16 mouse cellular contexts compared by ENCODE assay signal in the genomic region with DNA sequence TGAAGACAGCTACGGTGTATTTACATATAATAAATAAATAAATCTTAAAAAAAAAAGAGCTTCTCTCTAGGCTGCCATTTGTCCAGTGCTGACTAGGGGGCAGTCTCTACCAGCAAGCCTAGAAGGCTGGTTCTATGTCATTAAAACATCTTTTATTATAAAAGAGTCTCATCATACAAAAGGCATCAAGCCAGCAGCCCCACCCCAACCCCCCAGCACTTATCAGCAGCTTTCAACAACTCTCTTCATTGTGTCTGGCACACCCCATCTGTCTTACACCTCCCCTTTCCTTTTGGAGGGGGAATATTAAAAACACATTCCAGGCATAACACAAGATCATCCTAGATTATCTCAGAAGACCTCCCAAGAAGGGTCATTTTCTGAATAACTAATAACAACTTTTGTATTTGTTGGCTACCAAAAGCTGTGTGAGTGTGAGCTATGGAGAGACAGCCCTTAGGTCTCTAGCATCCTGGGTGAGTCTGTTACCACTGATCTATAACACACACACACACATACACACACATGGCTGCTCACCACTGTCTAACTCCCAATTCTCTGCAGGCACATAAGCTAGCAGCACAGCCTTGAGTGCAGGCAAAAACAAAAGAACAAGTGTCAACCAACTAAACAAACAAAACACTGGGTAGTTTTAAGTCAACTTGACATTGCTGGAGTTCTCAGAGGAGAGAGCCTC. TPM values are rescaled to one million over a fixed set of nuclear protein-coding genes. Genes with fewer than 3 reads are reported as not detected.
DNase-seq lines count a peak whose midpoint lies in the region; ATAC-seq and TF ChIP-seq lines count a peak whose summit lies in the region.
"Had no signal": no experiment of that assay in that cellular context is flagged by ENCODE, and none has a peak within 500 bp of the region (broad histone marks: within the 10 kb centered on the region; RNA-seq: fewer than 3 reads in every experiment).

No protein-coding gene starts in this region.

- peaks cover 6% of the 10 kb centered on the region for H3K27me3 ChIP-seq in Patski

- peak; percentile 27; the same call in 1 of the 2 replicates for TF ChIP-seq CTCF in left cerebral cortex, adult 2 months (IDR thresholded peaks at IDR 0.05)
- TF ChIP-seq CTCF in Patski (IDR thresholded peaks at IDR 0.05), result no peak

- CTCF ChIA-PET in Patski (lab: Charles Lee), result interaction anchor here (1.1 kb wide), 1 partner anchor 31 kb away, joined by 3 read pairs; no protein-coding TSS in a partner anchor

- ATAC-seq in Patski, result peak; percentile 17
- ATAC-seq in megakaryocyte progenitor cell, adult 5-6 weeks (replicated peaks; ENCODE audit: poor library complexity), result peak; percentile 80
- ATAC-seq: activated CD4-positive, CD25-positive, alpha-beta regulatory T cell, adult 4 months; intestine, embryonic 16.5 days; liver, embryonic 12.5 days had no signal

- in situ Hi-C loops in Patski (cut with MboI; ENCODE audit: low pct_unique_long_range_greater_than_20kb), result no loop called here

- H3K4me3 ChIP-seq in left cerebral cortex, adult 2 months, result no peak overlapping the region
- H3K4me3 ChIP-seq: liver, embryonic 12.5 days had no signal

- intact Hi-C loops in heart, postnatal 10 days (cut with DNase I), result no loop called here
- intact Hi-C loops in left cerebral cortex, adult 2 months (cut with DNase I), result no loop called here
- intact Hi-C loops in left cerebral cortex, postnatal 4 days (cut with DNase I), result no loop called here

- POLR2A ChIA-PET in Patski (lab: Charles Lee), result interaction anchor here (0.6 kb wide), 1 partner anchor 191 kb away, joined by 3 read pairs; no protein-coding TSS in a partner anchor

- DNase-seq in heart, postnatal 10 days, result peak; percentile 6 to 23
- no peak for DNase-seq in heart, adult 11 months
- no peak for DNase-seq in left cerebral cortex, adult 2 months (ENCODE audit: extremely low spot score in 1 of 2, low spot score in 2 of 2)
- DNase-seq in left cerebral cortex, postnatal 4 days, result no peak
- no peak for DNase-seq in Patski (ENCODE audit: low read depth, low spot score)
- no peak for DNase-seq in thymus, adult 18-20 months
- DNase-seq in spleen, postnatal 4 days (ENCODE audit: low spot score in 2 of 2), result no peak
- DNase-seq: cerebellum, adult 8-10 months; layer of hippocampus, adult 9-11 months; right cerebral cortex, postnatal 14 days; thymus, adult 2 months had no signal

- no peak overlapping the region for H3K27ac ChIP-seq in left cerebral cortex, adult 2 months
- H3K27ac ChIP-seq: liver, embryonic 12.5 days had no signal

RNA-seq across cellular contexts. Expression of a gene that starts 29.1 kb away (rescaled TPM):
- total RNA-seq in heart, postnatal 10 days (2021), result 10 to 100 TPM; 37.2 to 39.5 TPM
- 10 to 100 TPM; 34.4 to 36.3 TPM for total RNA-seq in left cerebral cortex, adult 2 months (2021)
- total RNA-seq in left cerebral cortex, postnatal 4 days (2021), result 10 to 100 TPM; 34.8 to 39.4 TPM
- polyA plus RNA-seq in Patski (2021), result 44.7 TPM
- 52.1 and 59.5 TPM in 2 replicates for total RNA-seq in megakaryocyte progenitor cell, adult 5-6 weeks (2015)
- total RNA-seq in megakaryocyte progenitor cell, adult 5-6 weeks (2017), result 64.6 and 71.7 TPM in 2 replicates

RNA-seq across cellular contexts. Expression of a gene that starts 43.7 kb away (rescaled TPM):
- under 1 TPM; 0.62 to 0.67 TPM for total RNA-seq in heart, postnatal 10 days (2021)
- total RNA-seq in left cerebral cortex, adult 2 months (2021), result 10 to 100 TPM; 11.5 to 14.3 TPM
- 10 to 100 TPM; 11.9 to 13.3 TPM for total RNA-seq in left cerebral cortex, postnatal 4 days (2021)
- 4.6 TPM for polyA plus RNA-seq in Patski (2021)
- total RNA-seq in megakaryocyte progenitor cell, adult 5-6 weeks (2015), result not detected in 2 replicates
- 0.24 TPM in 1 of 2 replicates, not detected in the other for total RNA-seq in megakaryocyte progenitor cell, adult 5-6 weeks (2017)
- polyA plus RNA-seq: activated CD4-positive, CD25-positive, alpha-beta regulatory T cell, adult 4 months had no signal

RNA-seq across cellular contexts. Expression of a gene that starts 59.8 kb away (rescaled TPM):
- under 1 TPM in 1 of 2 experiments, not detected in 1; 0.17 TPM for total RNA-seq in heart, postnatal 10 days (2021)
- under 1 TPM; 0.18 to 0.23 TPM for total RNA-seq in left cerebral cortex, adult 2 months (2021)
- not detected for total RNA-seq in left cerebral cortex, postnatal 4 days (2021)
- polyA plus RNA-seq in Patski (2021), result not detected
- 0.07 and 0.39 TPM in 2 replicates for total RNA-seq in megakaryocyte progenitor cell, adult 5-6 weeks (2015)
- 0.17 TPM in 2 replicates for total RNA-seq in megakaryocyte progenitor cell, adult 5-6 weeks (2017)
- total RNA-seq: heart, postnatal 14 days had no signal

Comparison
In these comparisons a context has a peak if more than half of its experiments do, and no peak if none do; other contexts are left out.
1. DNase-seq: peak in heart, postnatal 10 days (2 of 2); none in heart, adult 11 months (single experiment), left cerebral cortex, adult 2 months (0 of 2), left cerebral cortex, postnatal 4 days (single experiment), Patski (single experiment), thymus, adult 18-20 months (0 of 2) and spleen, postnatal 4 days (0 of 2).
2. RNA of a gene that starts 43.7 kb away (total RNA-seq): 11.5 to 14.3 TPM in left cerebral cortex, adult 2 months and 11.9 to 13.3 TPM in left cerebral cortex, postnatal 4 days; 0.62 to 0.67 TPM in heart, postnatal 10 days and 0.24 TPM in megakaryocyte progenitor cell, adult 5-6 weeks; every median in the first group is over 4 times any median in the second.